Mouse (Mus musculus): ENCODE measurements around the gene Gfer.

- TF ChIP-seq GATA1 (IDR thresholded peaks at IDR 0.05; ENCODE audit: low read length), result no peak
- no peak for TF ChIP-seq TAL1 (IDR thresholded peaks at IDR 0.05; ENCODE audit: low read length)
These were observed 8.4 kb downstream of the Gfer start for GRCm38 (mm10) chr17:24687599-24687998.

Measured in erythroblast, embryonic 14.5 days (primary cell).